Mouse (Mus musculus) adrenal gland, postnatal 14 days (tissue): ENCODE data around the gene Dmrta2. TPM values are rescaled to one million over a fixed set of nuclear protein-coding genes. Genes with fewer than 3 reads are reported as not detected.

Experiments
- DNase-seq: peaks from one replicate; pipeline ENCODE4 v3.0.0; 2021; ENCODE audit warnings: mixed read lengths
- total RNA-seq: library from RNA; stranded (reverse); gene quantifications from 2 replicates; pipeline ENCODE4 v1.2.3, GENCODE M21; 2021

Dmrta2 gene
- total RNA-seq, 1 experiment from 2014 or later = 0.11 TPM

GRCm38 (mm10) chr4:109979461-109980320 is 1.8 kb downstream of the Dmrta2 start:
- no peak for DNase-seq

- no peak for DNase-seq
Measured at GRCm38 (mm10) chr4:109980321-109981082, 2.6 kb downstream of the Dmrta2 start.

GRCm38 (mm10) chr4:109981083-109981870 is 3.4 kb downstream of the Dmrta2 start:
- DNase-seq = no peak

GRCm38 (mm10) chr4:109981871-109982680 is 4.2 kb downstream of the Dmrta2 start:
- no peak for DNase-seq

GRCm38 (mm10) chr4:109982681-109983265 is 4.9 kb downstream of the Dmrta2 start:
- no peak for DNase-seq

GRCm38 (mm10) chr4:109983281-109984001 is 5.6 kb downstream of the Dmrta2 start:
- DNase-seq = no peak

- DNase-seq = no peak
Measured at GRCm38 (mm10) chr4:109984011-109984411, 6.2 kb downstream of the Dmrta2 start.

- no peak for DNase-seq
Measured at GRCm38 (mm10) chr4:109984496-109985423, 6.9 kb downstream of the Dmrta2 start.

GRCm38 (mm10) chr4:109985424-109986172 is 7.7 kb downstream of the Dmrta2 start:
- DNase-seq = no peak

- no peak for DNase-seq
Measured at GRCm38 (mm10) chr4:109986301-109986700, 8.4 kb downstream of the Dmrta2 start.

- DNase-seq = no peak
Measured at GRCm38 (mm10) chr4:109986748-109987355, 9.0 kb downstream of the Dmrta2 start.

GRCm38 (mm10) chr4:109987560-109988362 is 9.9 kb downstream of the Dmrta2 start:
- DNase-seq = no peak

GRCm38 (mm10) chr4:109988411-109988810 is 10.6 kb downstream of the Dmrta2 start:
- DNase-seq = no peak

- DNase-seq = no peak
Measured at GRCm38 (mm10) chr4:109989213-109989612, 11.4 kb downstream of the Dmrta2 start.

- no peak for DNase-seq
Measured at GRCm38 (mm10) chr4:110006044-110006443, 28.2 kb downstream of the Dmrta2 start.

GRCm38 (mm10) chr4:110019145-110019544 is 41.3 kb downstream of the Dmrta2 start:
- DNase-seq = no peak

- peak; percentile 84 for DNase-seq
Measured at GRCm38 (mm10) chr4:110020255-110020654, 42.4 kb downstream of the Dmrta2 start.
